12 mouse cellular contexts compared by ENCODE assay signal in genomic region chr11:50734129-50734528, GRCm38 (mm10).
A peak's percentile ranks its signal among the peaks of the same experiment; 100 is the strongest.
DNase-seq lines count a peak whose midpoint lies in the region; ATAC-seq and TF ChIP-seq lines count a peak whose summit lies in the region.
"Had no signal": no experiment of that assay in that cellular context is flagged by ENCODE, and none has a peak within 500 bp of the region (broad histone marks: within the 10 kb centered on the region; RNA-seq: fewer than 3 reads in every experiment).

No protein-coding gene starts in this region.

- no peak for ATAC-seq in stomach, postnatal 0 days (ENCODE audit: low FRiP score, low TSS enrichment)
- ATAC-seq: CD4-positive, CD25-positive, alpha-beta regulatory T cell, adult 4 months; forebrain, embryonic 15.5 days had no signal

- no peak for TF ChIP-seq POLR2A in testis, adult 2 months (IDR thresholded peaks at IDR 0.05; ENCODE audit: control insufficient read depth, low read depth, low read length)

- 69% methylated on average over 4 of the region's 4 CpGs for WGBS in stomach, postnatal 0 days

- intact Hi-C loops in gastrocnemius, postnatal 14 days (cut with DNase I; ENCODE audit: low total_unique reads): no loop called here

- no peaks in the 10 kb centered on the region for H3K36me3 ChIP-seq in testis, adult 2 months (ENCODE audit: control insufficient read depth, insufficient read depth, low read length)
- no peaks in the 10 kb centered on the region for H3K36me3 ChIP-seq in stomach, postnatal 0 days (ENCODE audit: control insufficient read depth, insufficient read depth, low read length)
- H3K36me3 ChIP-seq: forebrain, embryonic 15.5 days had no signal

- no peaks in the 10 kb centered on the region for H3K27me3 ChIP-seq in testis, adult 2 months (ENCODE audit: control insufficient read depth, insufficient read depth, low read length)
- H3K27me3 ChIP-seq in stomach, postnatal 0 days (ENCODE audit: control insufficient read depth, insufficient read depth, low read length): no peaks in the 10 kb centered on the region
- H3K27me3 ChIP-seq: forebrain, embryonic 15.5 days had no signal

- H3K9ac ChIP-seq in stomach, postnatal 0 days (ENCODE audit: low read length): no peak overlapping the region
- H3K9ac ChIP-seq: forebrain, embryonic 15.5 days had no signal

- peak; percentile 47 for DNase-seq in gastrocnemius, postnatal 14 days
- DNase-seq in gastrocnemius, adult 18-20 months (ENCODE audit: low spot score): no peak
- DNase-seq in layer of hippocampus, adult 2 months (ENCODE audit: low spot score in 2 of 2): no peak
- no peak for DNase-seq in layer of hippocampus, adult 8-10 months (ENCODE audit: low spot score in 2 of 2)
- DNase-seq in testis, postnatal 10 days (ENCODE audit: low spot score): no peak
- DNase-seq in stomach, postnatal 0 days (ENCODE audit: low spot score): no peak
- DNase-seq in urinary bladder, adult 2 months (ENCODE audit: low spot score): no peak
- DNase-seq: adrenal gland, postnatal 14 days had no signal

- H3K4me3 ChIP-seq in layer of hippocampus, adult 2 months: no peak overlapping the region
- no peak overlapping the region for H3K4me3 ChIP-seq in testis, adult 2 months (ENCODE audit: control insufficient read depth, low read depth, low read length)
- no peak overlapping the region for H3K4me3 ChIP-seq in stomach, postnatal 0 days (ENCODE audit: low read depth, low read length)
- H3K4me3 ChIP-seq: forebrain, embryonic 15.5 days; myocyte had no signal

- no peaks in the 10 kb centered on the region for H3K9me3 ChIP-seq in stomach, postnatal 0 days (ENCODE audit: control insufficient read depth, low read length)
- H3K9me3 ChIP-seq: forebrain, embryonic 15.5 days had no signal

- H3K27ac ChIP-seq in layer of hippocampus, adult 2 months: no peak overlapping the region
- H3K27ac ChIP-seq in testis, adult 2 months (ENCODE audit: control insufficient read depth, insufficient read depth, low read depth, low read length): no peak overlapping the region
- H3K27ac ChIP-seq in stomach, postnatal 0 days (replicated peaks): no peak overlapping the region
- H3K27ac ChIP-seq: forebrain, embryonic 15.5 days had no signal

- TF ChIP-seq EP300 in stomach, postnatal 0 days (optimal IDR thresholded peaks at IDR 0.05): no peak

- H3K4me1 ChIP-seq in testis, adult 2 months (ENCODE audit: control insufficient read depth, insufficient read depth, low read length): no peaks in the 10 kb centered on the region
- no peaks in the 10 kb centered on the region for H3K4me1 ChIP-seq in stomach, postnatal 0 days (replicated peaks; ENCODE audit: control insufficient read depth, insufficient read depth)
- H3K4me1 ChIP-seq: forebrain, embryonic 15.5 days had no signal

- H3K4me2 ChIP-seq in stomach, postnatal 0 days (replicated peaks; ENCODE audit: low read depth): no peak overlapping the region
- H3K4me2 ChIP-seq: forebrain, embryonic 15.5 days had no signal

- peak; percentile 68 for TF ChIP-seq CTCF in layer of hippocampus, adult 2 months (conservative IDR thresholded peaks at IDR 0.05)
- peak; percentile 16; the same call in 1 of the 2 replicates for TF ChIP-seq CTCF in testis, adult 2 months (IDR thresholded peaks at IDR 0.05; ENCODE audit: control insufficient read depth, insufficient read depth, insufficient replicate concordance, low read depth, low read length)
- peak; percentile 37 for TF ChIP-seq CTCF in stomach, postnatal 0 days (IDR thresholded peaks at IDR 0.05; ENCODE audit: low read depth)

Comparison
In these comparisons a context has a peak if more than half of its experiments do, and no peak if none do; other contexts are left out.
1. CTCF ChIP-seq: peak in every context shown above with its lines; median percentile 68 in layer of hippocampus, adult 2 months; 37 in stomach, postnatal 0 days; 16 in testis, adult 2 months.